Mouse (Mus musculus): ENCODE measurements around the gene Pfdn6. TPM values are rescaled to one million over a fixed set of nuclear protein-coding genes. Genes with fewer than 3 reads are reported as not detected.
"Not testable (repeated sequence)": the region's sequence is repeated elsewhere in the genome, so short reads cannot be mapped to it uniquely, and the experiment has no call there.

Gene Pfdn6
- total and polyA plus RNA-seq, 3 experiments, result 28.0 to 81.0 (median 77.7) TPM

GRCm38 (mm10) chr17:33902491-33902890, 37.7 kb downstream of the Pfdn6 start:
- no peak for DNase-seq
- TF ChIP-seq CTCF (IDR thresholded peaks at IDR 0.05) (no peak), POLR2A (IDR thresholded peaks at IDR 0.05; ENCODE audit: insufficient read depth, low read depth, low read length) (no peak), EP300 (IDR thresholded peaks at IDR 0.05; ENCODE audit: insufficient read depth, low read depth, low read length) (no peak)
- H3K4me1 ChIP-seq (ENCODE audit: control insufficient read depth, insufficient read depth, low read length), result no peaks in the 10 kb centered on the region; the same call in 1 of the 2 replicates
- H3K27ac ChIP-seq, result no peak overlapping the region
- 49% methylated on average over 7 of the region's 7 CpGs for WGBS
- intact Hi-C loops (cut with DNase I), result no loop called here
- no peaks in the 10 kb centered on the region for H3K36me3 ChIP-seq (ENCODE audit: control insufficient read depth, insufficient read depth, low read length)
- no peaks in the 10 kb centered on the region for H3K27me3 ChIP-seq (ENCODE audit: control insufficient read depth, insufficient read depth, low read length)
- H3K4me3 ChIP-seq, result no peak overlapping the region
- H3K9ac ChIP-seq (ENCODE audit: low read depth, low read length), result no peak overlapping the region
- H3K79me2 ChIP-seq (replicated peaks; ENCODE audit: control insufficient read depth, insufficient read depth, low read length), result no peaks in the 10 kb centered on the region

DNA sequence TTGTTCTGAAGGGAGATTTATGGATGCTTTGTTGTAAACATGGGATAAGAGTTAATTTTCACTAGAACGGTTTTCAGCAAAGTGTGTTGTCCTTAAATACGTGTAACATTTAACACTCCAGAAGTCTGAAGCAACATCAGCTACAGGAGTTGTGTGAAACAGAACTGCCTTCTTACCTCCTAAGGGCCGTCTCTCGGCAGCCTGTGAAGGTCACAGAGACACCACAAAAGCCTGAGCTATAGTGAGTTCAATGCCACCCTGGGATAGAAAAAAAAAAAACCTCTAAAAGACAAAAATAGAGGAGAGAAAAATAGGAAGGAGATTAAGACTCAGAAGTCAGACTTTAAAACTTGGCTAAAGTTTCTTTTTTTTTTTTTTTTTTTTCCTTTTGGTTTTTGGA, 38.1 kb downstream of the Pfdn6 start:
- intact Hi-C loops (cut with DNase I), result no loop called here
- no peak for TF ChIP-seq CTCF (IDR thresholded peaks at IDR 0.05)
- no peak for TF ChIP-seq EP300 (IDR thresholded peaks at IDR 0.05; ENCODE audit: insufficient read depth, low read depth, low read length)
- TF ChIP-seq POLR2A (IDR thresholded peaks at IDR 0.05; ENCODE audit: insufficient read depth, low read depth, low read length), result no peak
- no peaks in the 10 kb centered on the region for H3K79me2 ChIP-seq (replicated peaks; ENCODE audit: control insufficient read depth, insufficient read depth, low read length)
- H3K27ac ChIP-seq, result no peak overlapping the region
- H3K36me3 ChIP-seq (ENCODE audit: control insufficient read depth, insufficient read depth, low read length), result no peaks in the 10 kb centered on the region
- H3K27me3 ChIP-seq (ENCODE audit: control insufficient read depth, insufficient read depth, low read length), result no peaks in the 10 kb centered on the region
- WGBS, result 40% methylated on average over 4 of the region's 4 CpGs
- H3K4me3 ChIP-seq, result no peak overlapping the region
- DNase-seq, result no peak
- H3K9ac ChIP-seq (ENCODE audit: low read depth, low read length), result no peak overlapping the region
- H3K4me1 ChIP-seq (ENCODE audit: control insufficient read depth, insufficient read depth, low read length), result no peaks in the 10 kb centered on the region; the same call in 1 of the 2 replicates

DNA sequence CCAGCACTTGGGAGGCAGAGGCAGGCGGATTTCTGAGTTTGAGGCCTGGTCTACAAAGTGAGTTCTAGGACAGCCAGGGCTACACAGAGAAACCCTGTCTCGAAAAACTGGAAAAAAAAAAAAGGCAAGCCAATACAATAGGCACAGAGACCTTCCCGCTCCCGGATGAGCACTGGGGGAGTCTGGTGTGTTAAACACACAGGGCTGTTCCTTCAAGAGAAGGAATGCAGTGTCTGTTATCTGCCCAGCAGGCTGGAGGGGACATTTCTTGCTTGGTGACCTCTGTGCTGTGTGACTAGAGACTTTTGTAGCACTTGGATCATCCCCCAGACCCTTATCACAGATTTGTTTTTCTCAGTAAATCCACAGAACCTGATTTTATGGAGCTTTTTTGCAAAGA, 38.5 kb downstream of the Pfdn6 start:
- Histone ChIP-seq H3K79me2 (replicated peaks; ENCODE audit: control insufficient read depth, insufficient read depth, low read length) (no peaks in the 10 kb centered on the region), H3K27ac (no peak overlapping the region), H3K4me1 (ENCODE audit: control insufficient read depth, insufficient read depth, low read length) (no peaks in the 10 kb centered on the region; the same call in 1 of the 2 replicates), H3K36me3 (ENCODE audit: control insufficient read depth, insufficient read depth, low read length) (no peaks in the 10 kb centered on the region), H3K4me3 (no peak overlapping the region), H3K27me3 (ENCODE audit: control insufficient read depth, insufficient read depth, low read length) (no peaks in the 10 kb centered on the region), H3K9ac (ENCODE audit: low read depth, low read length) (no peak overlapping the region)
- whole genome bisulfite sequencing, result 54% methylated on average over 4 of the region's 4 CpGs
- TF ChIP-seq POLR2A (IDR thresholded peaks at IDR 0.05; ENCODE audit: insufficient read depth, low read depth, low read length), result no peak
- no peak for TF ChIP-seq CTCF (IDR thresholded peaks at IDR 0.05)
- TF ChIP-seq EP300 (IDR thresholded peaks at IDR 0.05; ENCODE audit: insufficient read depth, low read depth, low read length), result no peak
- no peak for DNase-seq
- intact Hi-C loops (cut with DNase I), result no loop called here

GRCm38 (mm10) chr17:33900989-33901314, 39.2 kb downstream of the Pfdn6 start:
- 74% methylated on average over 4 of the region's 4 CpGs for WGBS
- Histone ChIP-seq H3K36me3 (ENCODE audit: control insufficient read depth, insufficient read depth, low read length) (no peaks in the 10 kb centered on the region), H3K4me1 (ENCODE audit: control insufficient read depth, insufficient read depth, low read length) (no peaks in the 10 kb centered on the region; the same call in 1 of the 2 replicates), H3K9ac (ENCODE audit: low read depth, low read length) (no peak overlapping the region), H3K4me3 (no peak overlapping the region), H3K27ac (no peak overlapping the region), H3K79me2 (replicated peaks; ENCODE audit: control insufficient read depth, insufficient read depth, low read length) (no peaks in the 10 kb centered on the region), H3K27me3 (ENCODE audit: control insufficient read depth, insufficient read depth, low read length) (no peaks in the 10 kb centered on the region)
- TF ChIP-seq POLR2A (IDR thresholded peaks at IDR 0.05; ENCODE audit: insufficient read depth, low read depth, low read length), result no peak
- TF ChIP-seq EP300 (IDR thresholded peaks at IDR 0.05; ENCODE audit: insufficient read depth, low read depth, low read length), result no peak
- no peak for TF ChIP-seq CTCF (IDR thresholded peaks at IDR 0.05)
- DNase-seq, result no peak
- intact Hi-C loops (cut with DNase I), result no loop called here

GRCm38 (mm10) chr17:33900281-33900988, 39.7 kb downstream of the Pfdn6 start:
- intact Hi-C loops (cut with DNase I), result no loop called here
- Histone ChIP-seq H3K27ac (no peak overlapping the region), H3K36me3 (ENCODE audit: control insufficient read depth, insufficient read depth, low read length) (no peaks in the 10 kb centered on the region), H3K9ac (ENCODE audit: low read depth, low read length) (no peak overlapping the region), H3K27me3 (ENCODE audit: control insufficient read depth, insufficient read depth, low read length) (no peaks in the 10 kb centered on the region), H3K4me1 (ENCODE audit: control insufficient read depth, insufficient read depth, low read length) (no peaks in the 10 kb centered on the region; the same call in 1 of the 2 replicates), H3K4me3 (no peak overlapping the region), H3K79me2 (replicated peaks; ENCODE audit: control insufficient read depth, insufficient read depth, low read length) (no peaks in the 10 kb centered on the region)
- TF ChIP-seq EP300 (IDR thresholded peaks at IDR 0.05; ENCODE audit: insufficient read depth, low read depth, low read length) (no peak), CTCF (IDR thresholded peaks at IDR 0.05) (no peak), POLR2A (IDR thresholded peaks at IDR 0.05; ENCODE audit: insufficient read depth, low read depth, low read length) (no peak)
- WGBS, result 61% methylated on average over 7 of the region's 7 CpGs
- DNase-seq, result no peak

DNA sequence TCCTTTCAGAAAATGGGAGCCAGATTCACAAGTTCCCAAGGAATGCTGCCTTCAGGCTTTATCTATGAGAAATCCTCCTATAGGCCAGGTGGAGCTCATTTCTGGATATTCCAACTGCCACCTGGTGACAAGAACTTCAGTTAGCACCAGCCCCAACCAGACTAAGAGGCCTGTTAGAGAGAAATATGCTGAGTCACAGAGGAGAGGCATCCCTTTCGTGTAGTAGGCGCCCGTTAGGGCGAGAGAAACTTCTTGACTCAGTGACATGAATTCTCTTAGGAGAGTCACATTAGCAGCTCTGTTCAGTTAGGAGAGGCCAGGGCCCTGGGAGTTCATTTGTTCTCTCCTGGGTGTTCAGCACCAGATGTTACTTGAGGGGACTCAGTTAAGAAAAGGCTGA, 40.5 kb downstream of the Pfdn6 start:
- Histone ChIP-seq H3K27ac (no peak overlapping the region), H3K27me3 (ENCODE audit: control insufficient read depth, insufficient read depth, low read length) (no peaks in the 10 kb centered on the region), H3K4me1 (ENCODE audit: control insufficient read depth, insufficient read depth, low read length) (no peaks in the 10 kb centered on the region; the same call in 1 of the 2 replicates), H3K9ac (ENCODE audit: low read depth, low read length) (no peak overlapping the region), H3K79me2 (replicated peaks; ENCODE audit: control insufficient read depth, insufficient read depth, low read length) (no peaks in the 10 kb centered on the region), H3K4me3 (no peak overlapping the region), H3K36me3 (ENCODE audit: control insufficient read depth, insufficient read depth, low read length) (no peaks in the 10 kb centered on the region)
- TF ChIP-seq EP300 (IDR thresholded peaks at IDR 0.05; ENCODE audit: insufficient read depth, low read depth, low read length) (no peak), POLR2A (IDR thresholded peaks at IDR 0.05; ENCODE audit: insufficient read depth, low read depth, low read length) (no peak), CTCF (IDR thresholded peaks at IDR 0.05) (no peak)
- no peak for DNase-seq
- intact Hi-C loops (cut with DNase I), result loop anchor here (5.0 kb wide), 1 partner anchor 83 kb away; no protein-coding TSS in a partner anchor
- 78% methylated on average over 4 of the region's 4 CpGs for WGBS

- not testable (repeated sequence) for H3K27ac ChIP-seq; H3K9ac ChIP-seq (ENCODE audit: low read depth, low read length); H3K4me1 ChIP-seq (ENCODE audit: control insufficient read depth, insufficient read depth, low read length); H3K36me3 ChIP-seq (ENCODE audit: control insufficient read depth, insufficient read depth, low read length); DNase-seq; H3K79me2 ChIP-seq (replicated peaks; ENCODE audit: control insufficient read depth, insufficient read depth, low read length); H3K4me3 ChIP-seq; H3K27me3 ChIP-seq (ENCODE audit: control insufficient read depth, insufficient read depth, low read length)
- 67% methylated on average over 4 of the region's 4 CpGs for WGBS
- intact Hi-C loops (cut with DNase I), result loop anchor here (5.0 kb wide), 1 partner anchor 84 kb away; no protein-coding TSS in a partner anchor
Observed at GRCm38 (mm10) chr17:33898193-33898592, 42.0 kb downstream of the Pfdn6 start.
